Mouse (Mus musculus) limb, embryonic 10.5 days (tissue): ENCODE measurements at regions not wholly inside any gene's neighbourhood (a gene's known extent, or its start where the extent isn't known, plus 50 kb on each side); places are given as distances from the start of the nearest gene placed in this dataset.

Source experiments
- DNase-seq: peaks from one replicate; pipeline ENCODE4 v3.0.0-alpha.2; 2017; ENCODE audit warnings: low spot score
- H3K27ac ChIP-seq: fragments of 300-500 bp; sonication (generic); 2 replicates; pipeline ENCODE4 v1.5.1; 2016; ENCODE audit warnings: mild to moderate bottlenecking
- H3K27me3 ChIP-seq: fragments of 300-500 bp; sonication (generic); 2 replicates; pipeline ENCODE4 v1.6.1; 2016; ENCODE audit warnings: low read depth, mild to moderate bottlenecking; ENCODE audit not compliant: poor library complexity, severe bottlenecking
- H3K36me3 ChIP-seq: fragments of 300-500 bp; sonication (generic); 2 replicates; pipeline ENCODE4 v1.6.1; 2016; ENCODE audit warnings: mild to moderate bottlenecking, moderate library complexity
- H3K4me1 ChIP-seq: fragments of 300-500 bp; sonication (generic); 2 replicates; pipeline ENCODE4 v1.6.1; 2016
- H3K4me3 ChIP-seq: fragments of 300-500 bp; sonication (generic); 2 replicates; pipeline ENCODE4 v1.5.1; 2016; ENCODE audit warnings: mild to moderate bottlenecking, moderate library complexity
- H3K9me3 ChIP-seq: fragments of 300-500 bp; sonication (generic); replicated peaks from 2 replicates; pipeline ENCODE4 v1.6.1; 2016; ENCODE audit warnings: mild to moderate bottlenecking
- WGBS: fragments of 180-500 bp; shearing (Covaris S2); methylation state at CpG from one replicate; pipeline ENCODE4 v1.1.7; 2016; 5-methylcytosine and 5-hydroxymethylcytosine counted together

- 88% methylated on average over 4 of the region's 4 CpGs for WGBS
Measured at GRCm38 (mm10) chr6:34246512-34246911, 69.6 kb upstream of the Slc35b4 start.

GRCm38 (mm10) chr6:34243001-34243400 lies 66.1 kb upstream of the Slc35b4 start:
- Histone ChIP-seq H3K27me3 (no peaks in the 10 kb centered on the region), H3K27ac (no peak overlapping the region), H3K4me1 (no peaks in the 10 kb centered on the region), H3K4me3 (no peak overlapping the region), H3K36me3 (no peaks in the 10 kb centered on the region), H3K9me3 (no peaks in the 10 kb centered on the region)
- no peak for DNase-seq
- 84% methylated on average over 3 of the region's 3 CpGs for WGBS

More at GRCm38 (mm10) chr6:34246512-34246911, 69.6 kb upstream of the Slc35b4 start:
- no peaks in the 10 kb centered on the region for H3K9me3 ChIP-seq
- no peak overlapping the region for H3K4me3 ChIP-seq
- H3K36me3 ChIP-seq, result no peaks in the 10 kb centered on the region
- no peak for DNase-seq
- no peak overlapping the region for H3K27ac ChIP-seq
- peaks cover 5% of the 10 kb centered on the region for H3K4me1 ChIP-seq
- H3K27me3 ChIP-seq, result no peaks in the 10 kb centered on the region

- no peak for DNase-seq
- no peaks in the 10 kb centered on the region for H3K27me3 ChIP-seq
- no peaks in the 10 kb centered on the region for H3K9me3 ChIP-seq
- 21% methylated on average over 9 of the region's 9 CpGs for WGBS
- no peak overlapping the region for H3K4me3 ChIP-seq
- no peaks in the 10 kb centered on the region for H3K36me3 ChIP-seq
- H3K27ac ChIP-seq, result no peak overlapping the region
- no peaks in the 10 kb centered on the region for H3K4me1 ChIP-seq
Measured at GRCm38 (mm10) chr6:34242486-34242885, 65.6 kb upstream of the Slc35b4 start.

GRCm38 (mm10) chr6:34235132-34235531 lies 58.2 kb upstream of the Slc35b4 start:
- H3K4me1 ChIP-seq, result peaks cover 4% of the 10 kb centered on the region; the same call in 1 of the 2 replicates
- H3K27me3 ChIP-seq, result peaks cover 5% of the 10 kb centered on the region; the same call in 1 of the 2 replicates
- H3K9me3 ChIP-seq, result no peaks in the 10 kb centered on the region
- 73% methylated on average over 10 of the region's 10 CpGs for WGBS
- H3K36me3 ChIP-seq, result no peaks in the 10 kb centered on the region
- no peak overlapping the region for H3K27ac ChIP-seq
- DNase-seq, result no peak
- H3K4me3 ChIP-seq, result no peak overlapping the region

- no peaks in the 10 kb centered on the region for H3K36me3 ChIP-seq
- WGBS, result 86% methylated on average over 5 of the region's 5 CpGs
Measured at GRCm38 (mm10) chr6:34234443-34235020, 57.6 kb upstream of the Slc35b4 start.

GRCm38 (mm10) chr6:34230768-34231381 lies 54.0 kb upstream of the Slc35b4 start:
- 41% methylated on average over 13 of the region's 13 CpGs for WGBS
- peaks cover 4% of the 10 kb centered on the region; the same call in 1 of the 2 replicates for H3K4me1 ChIP-seq
- peak; percentile 60 for DNase-seq
- no peaks in the 10 kb centered on the region for H3K9me3 ChIP-seq
- H3K27ac ChIP-seq, result no peak overlapping the region
- peaks cover 6% of the 10 kb centered on the region; the same call in 1 of the 2 replicates for H3K27me3 ChIP-seq
- H3K4me3 ChIP-seq, result no peak overlapping the region
- H3K36me3 ChIP-seq, result no peaks in the 10 kb centered on the region

More at GRCm38 (mm10) chr6:34234443-34235020, 57.6 kb upstream of the Slc35b4 start:
- DNase-seq, result no peak
- Histone ChIP-seq H3K4me3 (no peak overlapping the region), H3K27me3 (peaks cover 6% of the 10 kb centered on the region; the same call in 1 of the 2 replicates), H3K4me1 (peaks cover 4% of the 10 kb centered on the region; the same call in 1 of the 2 replicates), H3K9me3 (no peaks in the 10 kb centered on the region), H3K27ac (no peak overlapping the region)

- peaks cover 4% of the 10 kb centered on the region; the same call in 1 of the 2 replicates for H3K4me1 ChIP-seq
- H3K9me3 ChIP-seq, result no peaks in the 10 kb centered on the region; the same call in 1 of the 2 replicates
- no peak for DNase-seq
- no peaks in the 10 kb centered on the region for H3K36me3 ChIP-seq
- no peak overlapping the region for H3K4me3 ChIP-seq
- WGBS, result 81% methylated on average over 4 of the region's 4 CpGs
- peaks cover 6% of the 10 kb centered on the region; the same call in 1 of the 2 replicates for H3K27me3 ChIP-seq
- no peak overlapping the region for H3K27ac ChIP-seq
Measured at GRCm38 (mm10) chr6:34227131-34227530, 50.2 kb upstream of the Slc35b4 start.
